Mouse (Mus musculus) T-helper 17 cell (primary cell): ENCODE results near the gene Cap2.

Experiments used
- in situ Hi-C, 2 experiments: fragments of 300-600 bp; cut with MboI, MseI; formaldehyde crosslinking; loops; 1 replicate in 1 of 2; 2 replicates in 1 of 2; pipeline ENCODE4 v1.15.1; 2025; ENCODE audit warnings: high pct_unique_total_duplicates in 2 of 2

The Cap2 gene

DNA sequence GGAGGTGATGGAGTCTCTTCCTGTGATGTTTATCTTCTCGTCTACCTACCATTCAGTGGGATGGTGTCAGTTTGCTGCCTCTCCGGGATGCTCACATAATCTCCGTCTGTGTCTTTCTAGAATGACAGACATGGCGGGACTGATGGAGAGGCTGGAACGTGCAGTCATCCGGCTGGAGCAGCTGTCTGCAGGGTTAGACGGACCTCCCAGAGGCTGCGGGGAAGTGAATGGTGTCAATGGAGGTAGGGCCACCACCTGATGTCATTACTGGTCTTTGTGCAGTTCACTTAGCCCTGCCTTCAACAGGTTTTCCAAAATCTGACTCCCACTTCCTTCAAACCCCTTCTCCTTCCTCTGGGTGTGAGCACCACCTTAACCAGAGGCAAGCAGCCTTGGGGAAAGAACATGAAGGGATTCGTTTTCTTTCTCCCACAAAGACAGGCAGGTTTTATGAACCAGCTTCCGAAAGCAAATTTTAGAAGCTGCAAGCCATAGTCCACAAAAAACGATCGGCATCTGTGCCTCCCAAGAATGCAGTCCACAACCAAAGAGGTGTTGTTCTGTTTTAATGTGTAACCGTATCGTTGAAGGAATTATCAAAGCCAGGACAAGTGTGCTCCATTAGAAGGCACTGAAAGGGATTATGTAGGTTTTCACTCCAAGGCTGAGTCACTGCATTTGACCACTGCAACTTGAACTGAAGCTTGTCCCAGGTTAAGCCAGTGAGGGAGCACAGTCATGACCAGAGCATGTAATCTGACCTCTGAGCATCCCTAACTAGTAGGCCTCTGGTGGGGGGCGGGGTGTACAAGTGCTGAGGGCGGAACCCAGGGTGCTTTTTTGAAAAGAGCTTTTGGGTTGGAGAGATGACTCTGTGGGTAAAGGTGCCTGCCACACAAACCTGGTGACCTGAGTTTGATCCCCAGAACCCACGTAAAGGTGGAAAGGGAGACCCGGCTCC, 23.9 kb downstream of the Cap2 start:
- in situ Hi-C loops: no loop called here

- in situ Hi-C loops: no loop called here
These were observed 25.0 kb downstream of the Cap2 start for GRCm38 (mm10) chr13:46526645-46527044.

DNA sequence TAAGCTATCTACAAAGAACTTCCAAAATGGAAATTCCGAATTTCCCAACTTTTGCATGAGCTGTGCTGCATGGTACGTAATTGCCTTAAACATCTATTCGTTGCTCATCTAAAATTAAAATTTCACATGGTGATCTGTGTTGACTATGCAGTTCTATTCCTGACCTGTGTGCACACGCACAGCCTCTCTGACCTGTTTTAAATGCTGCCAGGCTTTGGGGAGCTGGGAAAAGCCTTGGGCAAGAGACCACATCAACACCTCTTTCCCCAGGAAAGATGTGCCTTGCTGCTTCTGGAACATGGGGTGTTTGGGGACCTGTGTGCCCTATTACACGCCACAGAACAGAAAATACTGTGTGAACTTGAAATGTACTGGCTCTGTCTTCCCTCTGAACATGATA, 25.7 kb downstream of the Cap2 start:
- in situ Hi-C loops: no loop called here

DNA sequence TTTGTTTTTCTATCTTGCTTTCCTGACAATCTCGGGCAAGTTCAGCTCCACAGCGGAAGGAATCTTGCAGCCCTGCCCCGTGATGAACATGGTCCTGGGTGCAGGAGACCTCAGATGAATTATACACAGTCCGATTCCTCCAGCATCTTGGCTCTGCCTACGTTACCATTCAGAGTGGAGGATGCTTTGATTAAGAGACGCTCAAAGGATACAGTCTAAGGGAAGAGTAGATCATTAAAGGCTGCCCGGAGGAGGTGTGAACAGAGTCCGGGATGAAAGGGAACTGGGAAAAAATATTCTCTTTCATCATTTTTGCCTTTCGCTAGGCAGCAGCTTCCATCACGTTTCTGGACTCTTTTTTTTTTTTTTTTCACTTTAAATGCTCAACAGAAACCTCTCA, 27.4 kb downstream of the Cap2 start:
- in situ Hi-C loops: no loop called here

DNA sequence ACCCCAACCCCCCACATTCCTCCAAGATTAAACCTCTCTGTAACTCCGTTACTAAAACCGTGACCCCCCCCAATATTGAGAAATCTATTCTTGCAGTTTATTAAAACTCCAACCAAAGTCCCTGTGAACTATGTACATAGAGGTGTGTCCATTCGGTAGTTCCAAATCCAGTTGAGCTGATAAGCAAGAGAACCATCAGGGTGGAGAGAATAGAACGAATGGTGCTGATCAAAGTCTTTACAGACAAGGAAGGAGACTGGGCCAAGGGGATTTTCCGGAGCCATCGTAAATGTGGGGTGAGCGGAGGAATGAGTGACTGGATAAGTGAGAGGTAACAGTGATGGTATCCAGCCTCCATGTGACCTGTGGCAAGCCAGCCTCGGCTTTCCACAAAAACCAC, 28.9 kb downstream of the Cap2 start:
- in situ Hi-C loops: loop anchor here in 1 of 2 experiments (10.0 kb wide), 1 partner anchor 1386 kb away; no protein-coding TSS in a partner anchor

DNA sequence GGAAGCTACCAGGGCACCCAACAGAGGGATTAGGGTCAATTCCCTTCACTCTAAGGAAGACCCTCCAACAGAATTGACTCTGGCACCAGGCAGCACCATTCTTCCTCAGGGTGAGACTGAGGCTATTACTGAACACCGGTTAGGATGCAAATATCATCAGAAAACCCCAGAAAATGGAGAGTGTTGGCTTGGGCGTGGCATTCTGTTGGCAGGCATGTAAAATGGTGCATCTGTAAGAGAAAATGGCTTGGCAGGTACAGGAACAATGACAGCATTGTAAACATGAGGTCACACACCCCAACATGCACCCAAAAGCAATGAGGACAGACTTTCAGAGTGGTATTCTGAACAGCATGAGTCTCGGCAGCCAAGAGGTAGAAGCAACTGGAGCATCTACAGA, 30.0 kb downstream of the Cap2 start:
- in situ Hi-C loops: loop anchor here in 1 of 2 experiments (10.0 kb wide), 1 partner anchor 1387 kb away; no protein-coding TSS in a partner anchor

- in situ Hi-C loops: loop anchor here in 1 of 2 experiments (10.0 kb wide), 1 partner anchor 1387 kb away; no protein-coding TSS in a partner anchor
These were observed 30.6 kb downstream of the Cap2 start for GRCm38 (mm10) chr13:46532276-46532675.

- in situ Hi-C loops: loop anchor here in 1 of 2 experiments (10.0 kb wide), 1 partner anchor 1389 kb away; no protein-coding TSS in a partner anchor
These were observed 31.9 kb downstream of the Cap2 start for GRCm38 (mm10) chr13:46533342-46534129.

- in situ Hi-C loops: loop anchor here in 1 of 2 experiments (10.0 kb wide), 1 partner anchor 1390 kb away; no protein-coding TSS in a partner anchor
These were observed 32.7 kb downstream of the Cap2 start for GRCm38 (mm10) chr13:46534171-46534968.

DNA sequence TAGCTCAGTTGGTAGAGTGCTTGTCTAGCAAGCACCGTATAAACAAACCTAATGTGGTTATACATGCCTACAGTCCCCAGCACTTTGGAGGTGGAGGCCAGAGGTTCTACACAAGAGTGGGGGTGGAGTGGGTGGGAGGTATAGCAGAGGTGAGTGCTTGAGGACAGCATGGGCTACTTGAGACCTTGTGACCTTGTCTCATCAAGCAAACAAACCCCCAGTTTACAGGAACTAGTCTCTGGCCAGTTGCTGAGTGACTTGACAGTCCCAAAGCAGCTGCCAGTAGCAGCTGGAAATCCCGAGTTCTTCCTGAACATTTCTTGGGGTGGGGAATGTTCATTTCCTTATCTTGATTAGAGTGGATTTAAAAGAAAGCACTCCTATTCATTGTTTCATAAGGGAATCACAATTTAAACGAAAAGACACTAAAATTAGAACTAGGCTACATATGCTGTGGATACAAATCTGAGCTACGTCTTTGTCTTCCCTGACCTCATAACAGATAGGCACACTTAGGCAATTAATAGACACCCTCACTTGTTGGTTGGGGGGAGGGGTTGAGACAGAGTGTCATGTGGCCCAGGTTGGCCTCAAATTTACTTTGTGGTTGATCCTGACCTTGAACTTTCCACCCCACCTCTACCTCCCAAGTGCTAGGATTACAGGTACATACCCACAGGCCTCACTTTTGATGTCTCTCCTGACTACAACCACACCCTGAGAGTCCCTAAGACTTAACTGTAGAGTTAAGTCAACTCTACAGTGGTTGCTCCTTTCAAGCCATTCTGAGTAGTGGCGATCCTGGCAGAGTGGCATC, 33.5 kb downstream of the Cap2 start:
- in situ Hi-C loops: loop anchor here in 1 of 2 experiments (10.0 kb wide), 1 partner anchor 1390 kb away; no protein-coding TSS in a partner anchor

- in situ Hi-C loops: loop anchor here in 1 of 2 experiments (10.0 kb wide), 1 partner anchor 1394 kb away; no protein-coding TSS in a partner anchor
These were observed 37.6 kb downstream of the Cap2 start for GRCm38 (mm10) chr13:46539284-46539683.

DNA sequence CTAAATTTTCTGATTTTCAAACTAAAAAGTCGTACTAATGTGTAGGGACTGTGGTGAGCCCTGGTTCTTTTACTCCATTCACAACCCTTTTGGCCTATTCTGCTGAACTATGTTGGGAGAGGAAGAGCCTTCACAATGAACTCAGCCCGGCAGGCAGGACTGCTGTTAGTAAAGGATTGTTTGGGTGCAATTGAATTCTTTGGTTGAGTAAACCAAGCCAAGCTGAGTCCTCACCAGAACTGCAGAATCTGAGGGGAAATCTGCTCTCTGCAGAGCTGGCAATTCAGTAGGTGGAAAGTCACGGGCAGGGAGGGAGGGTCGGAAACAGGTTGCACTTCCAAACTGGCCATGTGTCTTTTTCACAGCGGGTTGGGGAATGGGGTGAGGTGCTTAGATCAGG, 39.3 kb downstream of the Cap2 start:
- in situ Hi-C loops: no loop called here

DNA sequence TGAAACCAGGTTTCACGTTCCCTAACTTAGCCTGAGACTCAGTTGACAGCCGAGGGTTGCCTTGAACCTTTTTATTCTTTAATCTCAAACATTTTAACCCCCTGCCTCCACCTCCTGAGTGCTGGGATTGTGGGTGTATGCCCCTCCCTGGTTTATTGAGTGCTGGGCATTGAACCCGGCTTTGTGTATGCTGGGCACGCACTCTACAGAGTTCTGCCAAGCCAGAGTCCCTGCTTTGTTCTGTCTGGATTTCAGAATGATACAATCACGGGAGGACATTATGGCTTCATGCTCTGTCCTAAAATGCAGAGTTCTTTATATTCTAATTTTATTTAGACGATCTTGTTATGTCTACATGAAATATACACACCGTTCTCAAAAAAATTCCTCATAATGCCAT, 41.1 kb downstream of the Cap2 start:
- in situ Hi-C loops: no loop called here

DNA sequence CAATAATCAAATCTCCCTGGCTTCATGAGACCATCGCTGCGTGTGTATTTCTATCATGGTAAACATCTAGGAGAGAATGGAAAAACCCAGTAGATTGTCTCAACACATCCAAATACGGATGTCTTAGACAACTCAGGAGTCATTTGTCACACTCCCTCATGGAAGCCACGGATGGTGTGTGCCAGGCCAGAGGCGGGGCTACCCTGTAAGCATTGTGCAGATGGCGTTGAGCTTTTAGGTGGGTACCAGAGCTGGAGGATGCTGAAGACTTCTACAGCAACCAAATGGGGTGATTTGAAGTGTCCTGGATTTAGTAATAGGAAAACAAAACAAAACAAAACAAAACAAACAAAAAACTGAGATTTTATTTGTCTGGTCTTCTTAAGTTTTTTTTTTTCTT, 43.0 kb downstream of the Cap2 start:
- in situ Hi-C loops: no loop called here

GRCm38 (mm10) chr13:46545081-46545480, 43.4 kb downstream of the Cap2 start:
- in situ Hi-C loops: no loop called here

DNA sequence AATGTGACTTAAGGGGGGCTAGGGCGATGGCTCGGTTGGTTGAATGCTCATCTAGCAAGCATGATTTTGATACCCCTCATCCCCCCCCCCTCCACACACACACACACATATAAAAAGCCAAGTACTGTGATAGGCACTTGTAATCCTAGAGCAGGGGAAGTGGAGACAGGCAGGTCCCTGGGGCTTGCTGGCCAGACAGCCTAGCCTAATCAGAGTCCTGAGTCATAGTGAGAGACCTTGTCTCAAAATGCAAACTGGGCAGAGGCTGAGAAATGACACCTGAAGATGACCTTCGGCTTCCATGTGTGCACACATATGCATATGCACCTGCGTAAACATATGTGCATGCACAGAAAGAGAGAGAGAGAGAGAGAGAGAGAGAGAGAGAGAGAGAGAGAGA, 45.2 kb downstream of the Cap2 start:
- in situ Hi-C loops: no loop called here

DNA sequence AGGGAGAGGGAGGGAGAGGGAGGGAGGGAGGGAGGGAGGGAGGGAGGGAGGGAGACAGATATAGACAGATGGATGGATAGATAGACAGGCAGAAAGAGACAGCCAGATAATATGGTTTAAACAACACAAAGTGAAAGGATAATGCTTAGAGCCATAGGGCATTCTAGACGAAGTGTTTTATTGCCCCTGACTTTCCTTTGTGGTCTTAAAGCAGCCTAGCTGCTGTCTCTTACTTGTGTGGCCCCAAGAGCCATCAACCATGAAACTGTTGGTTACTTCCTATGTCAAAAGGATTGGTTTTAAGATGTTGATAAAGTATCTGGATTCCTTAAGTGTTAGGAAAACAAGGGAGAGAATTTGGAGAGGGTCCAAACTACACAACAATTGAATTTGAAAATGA, 45.6 kb downstream of the Cap2 start:
- in situ Hi-C loops: no loop called here

DNA sequence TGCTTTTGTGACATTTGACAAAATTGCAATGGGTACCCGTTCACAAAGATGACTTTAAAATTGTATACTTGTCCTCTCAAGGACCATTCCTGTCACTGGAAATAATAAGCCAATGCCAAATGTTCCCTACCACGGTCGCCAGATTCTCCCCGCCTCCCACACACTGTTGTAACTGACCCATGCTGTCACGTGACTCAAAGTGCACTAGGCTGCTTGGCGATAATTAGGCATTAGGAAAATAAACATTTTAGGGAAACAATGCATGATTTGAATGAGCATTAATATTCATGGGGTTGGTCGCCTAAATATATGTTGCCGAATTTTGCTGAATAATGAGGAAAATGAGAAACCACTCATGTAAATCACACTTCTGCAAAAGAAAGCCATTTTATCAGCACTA, 46.5 kb downstream of the Cap2 start:
- in situ Hi-C loops: no loop called here

DNA sequence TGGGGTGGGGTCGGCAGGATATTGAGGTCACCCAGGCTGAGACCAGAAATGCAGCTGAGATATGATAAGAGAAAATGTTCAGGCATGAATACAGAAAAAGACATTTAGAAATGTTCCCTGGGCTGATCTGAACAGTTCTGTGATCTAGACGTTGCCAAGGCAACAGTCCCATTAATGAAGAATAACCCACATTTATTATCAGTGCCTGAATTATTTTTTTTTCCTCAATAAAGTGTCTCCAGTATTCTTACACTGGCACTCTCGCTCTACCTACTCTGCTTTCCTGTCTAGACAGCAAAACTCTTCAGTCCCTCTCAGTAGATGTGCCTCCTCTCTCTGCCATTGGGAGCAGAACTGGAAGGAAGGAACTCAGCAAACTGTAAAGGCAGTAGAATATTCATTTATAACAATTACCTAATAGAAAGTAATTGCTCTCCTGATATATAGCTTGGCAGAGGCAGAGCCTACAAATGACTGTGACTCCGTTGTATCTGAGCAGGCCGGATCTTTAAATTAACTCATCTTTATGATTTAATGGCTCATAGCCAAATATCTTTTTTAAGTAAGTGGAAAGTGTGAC, 47.0 kb downstream of the Cap2 start:
- in situ Hi-C loops: no loop called here

DNA sequence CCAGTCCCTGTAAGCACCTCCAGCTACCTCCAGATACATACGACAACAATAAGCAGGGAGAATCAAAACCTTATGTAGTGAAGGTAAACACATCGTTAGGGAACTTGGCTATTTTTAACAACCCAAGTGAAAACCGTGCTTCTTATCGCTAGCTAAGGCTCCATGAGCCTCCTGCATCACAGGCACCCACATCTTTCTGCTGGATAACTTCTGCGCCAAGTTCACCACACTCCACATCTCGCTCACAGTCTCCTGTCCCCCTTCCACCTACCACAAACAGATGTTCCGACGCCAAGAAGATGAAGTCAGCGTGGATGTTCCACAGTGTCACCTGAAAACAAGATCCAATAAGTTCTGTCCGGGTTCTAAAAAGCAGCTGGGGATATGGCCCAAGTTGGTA, 49.0 kb downstream of the Cap2 start:
- in situ Hi-C loops: no loop called here
